Mouse (Mus musculus): ENCODE data around the gene Cfap69. TPM values are rescaled to one million over a fixed set of nuclear protein-coding genes. Genes with fewer than 3 reads are reported as not detected.

The Cfap69 gene
- polyA plus RNA-seq, 1 experiment from 2014 or later, result 5.6 TPM

DNA sequence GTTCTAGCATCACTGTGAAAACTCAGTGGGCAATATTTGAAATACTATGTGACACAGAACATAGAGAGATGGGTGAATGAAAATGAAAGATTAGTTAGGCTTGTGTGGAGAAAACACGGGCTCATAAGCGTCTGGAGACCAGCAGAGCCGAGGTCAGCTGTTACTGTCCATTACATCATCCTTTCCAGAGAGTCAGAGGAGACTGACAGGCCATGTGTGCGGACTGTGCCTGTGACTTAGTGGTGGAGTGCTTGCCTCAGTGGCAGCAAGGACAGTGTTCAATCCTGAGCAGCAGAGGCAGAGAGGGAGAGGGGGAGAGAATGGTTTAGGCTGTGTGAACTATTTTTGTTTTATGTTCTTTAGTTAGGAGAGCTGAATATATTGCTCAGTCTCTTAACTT, 45.7 kb downstream of the Cfap69 start:
- H3K27ac ChIP-seq (ENCODE audit: low read depth, low read length), result no peak overlapping the region
- H3K9me3 ChIP-seq (replicated peaks; ENCODE audit: control insufficient read depth, low read length), result no peaks in the 10 kb centered on the region
- DNase-seq (ENCODE audit: low spot score), result no peak
- H3K27me3 ChIP-seq (replicated peaks; ENCODE audit: control insufficient read depth, insufficient read depth, low read length), result no peaks in the 10 kb centered on the region
- H3K4me3 ChIP-seq (ENCODE audit: low read depth, low read length), result no peak overlapping the region
- H3K9ac ChIP-seq (ENCODE audit: low read length), result no peak overlapping the region
- ATAC-seq, result no peak
- no peaks in the 10 kb centered on the region for H3K4me1 ChIP-seq (ENCODE audit: control insufficient read depth, insufficient read depth, low read length)
- no peaks in the 10 kb centered on the region for H3K36me3 ChIP-seq (ENCODE audit: control insufficient read depth, insufficient read depth, low read length)
- H3K4me2 ChIP-seq (ENCODE audit: low read length), result no peak overlapping the region
- WGBS, result 65% methylated on average over 4 of the region's 4 CpGs

DNA sequence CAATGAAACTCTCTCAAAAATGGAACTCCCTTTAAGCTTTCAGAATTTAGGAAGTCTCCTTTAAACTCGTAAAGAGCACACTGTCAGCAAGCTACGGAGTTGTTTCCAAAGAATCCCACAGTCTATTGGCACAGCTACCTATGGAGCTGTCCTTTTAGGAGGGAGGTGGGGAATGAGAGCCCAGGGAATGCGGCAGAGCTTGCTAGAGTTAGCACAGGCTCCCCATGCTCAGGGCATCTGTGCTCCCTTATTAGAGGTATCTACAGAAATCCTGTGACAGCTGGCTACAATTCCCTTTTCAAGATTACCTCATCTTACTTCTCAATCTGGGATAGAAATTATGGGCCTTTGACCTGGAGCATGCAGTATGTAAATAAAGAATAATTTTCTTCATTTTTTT, 53.5 kb downstream of the Cfap69 start:
- no peak overlapping the region for H3K27ac ChIP-seq (ENCODE audit: low read depth, low read length)
- DNase-seq (ENCODE audit: low spot score) (no peak), ATAC-seq (no peak)
- no peaks in the 10 kb centered on the region for H3K4me1 ChIP-seq (ENCODE audit: control insufficient read depth, insufficient read depth, low read length)
- H3K9ac ChIP-seq (ENCODE audit: low read length), result no peak overlapping the region
- H3K4me3 ChIP-seq (ENCODE audit: low read depth, low read length), result no peak overlapping the region
- 50% methylated on average over 3 of the region's 3 CpGs for WGBS
- no peaks in the 10 kb centered on the region for H3K36me3 ChIP-seq (ENCODE audit: control insufficient read depth, insufficient read depth, low read length)
- no peaks in the 10 kb centered on the region for H3K9me3 ChIP-seq (replicated peaks; ENCODE audit: control insufficient read depth, low read length)
- no peaks in the 10 kb centered on the region for H3K27me3 ChIP-seq (replicated peaks; ENCODE audit: control insufficient read depth, insufficient read depth, low read length)
- no peak overlapping the region for H3K4me2 ChIP-seq (ENCODE audit: low read length)

- WGBS, result 88% methylated on average over 3 of the region's 3 CpGs
- no peak for ATAC-seq
Observed at GRCm38 (mm10) chr5:5587686-5588085, 76.4 kb downstream of the Cfap69 start.

DNA sequence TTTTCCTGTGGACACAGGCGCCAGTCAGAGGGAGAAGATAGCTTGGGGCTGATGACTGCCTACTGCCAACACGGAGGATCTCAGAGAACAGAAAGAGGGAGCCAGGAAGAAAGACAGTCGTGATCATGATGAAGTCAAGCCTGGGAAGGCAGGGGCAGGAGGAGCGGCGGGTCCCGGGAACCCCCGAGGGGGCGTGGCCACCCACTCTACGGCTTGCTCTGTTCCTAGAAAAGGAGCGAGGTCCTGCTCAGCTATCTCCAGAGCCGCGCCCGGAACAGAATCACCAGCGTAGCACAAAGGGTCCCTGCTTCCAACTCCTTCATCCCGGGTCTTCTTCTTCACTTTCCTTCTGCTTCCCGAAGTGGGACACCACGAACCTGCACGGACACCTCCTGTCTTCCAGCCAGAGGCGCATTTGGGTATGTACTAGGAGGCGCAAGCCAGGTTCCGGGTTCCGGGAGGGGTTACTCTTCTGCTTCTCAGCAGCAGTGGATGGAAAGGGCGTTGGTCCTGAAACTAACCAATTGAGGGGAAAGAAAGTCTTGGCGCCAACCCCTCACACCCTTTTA, 90.2 kb downstream of the Cfap69 start, which contains the start of gene Gm8773:
Gene Gm8773 (plus strand): TSS at position 51 of the 569 bp plus-strand sequence.
- H3K4me2 ChIP-seq (ENCODE audit: low read length), result peak within 1 kb of the TSS; percentile 81
- H3K9me3 ChIP-seq (replicated peaks; ENCODE audit: control insufficient read depth, low read length), result no peaks in the 10 kb centered on the region
- 1% methylated on average over 24 of the region's 24 CpGs for WGBS
- peak within 1 kb of the TSS; percentile 66 for H3K9ac ChIP-seq (ENCODE audit: low read length)
- H3K36me3 ChIP-seq (ENCODE audit: control insufficient read depth, insufficient read depth, low read length), result no peaks in the 10 kb centered on the region
- peak within 1 kb of the TSS; percentile 51 for H3K4me3 ChIP-seq (ENCODE audit: low read depth, low read length)
- peak; percentile 51 for DNase-seq (ENCODE audit: low spot score)
- H3K4me1 ChIP-seq (ENCODE audit: control insufficient read depth, insufficient read depth, low read length), result no peaks in the 10 kb centered on the region; the same call in 1 of the 2 replicates
- ATAC-seq, result peak; percentile 90
- H3K27me3 ChIP-seq (replicated peaks; ENCODE audit: control insufficient read depth, insufficient read depth, low read length), result 0 out of 2 replicates have a peak, but pooled peaks cover 3% of the 10 kb centered on the region
- H3K27ac ChIP-seq (ENCODE audit: low read depth, low read length), result no peak within 1 kb of the TSS

More at GRCm38 (mm10) chr5:5587686-5588085, 76.4 kb downstream of the Cfap69 start:
- DNase-seq (ENCODE audit: low spot score), result no peak
- no peak overlapping the region for H3K27ac ChIP-seq (ENCODE audit: low read depth, low read length)
- H3K4me1 ChIP-seq (ENCODE audit: control insufficient read depth, insufficient read depth, low read length), result no peaks in the 10 kb centered on the region
- H3K4me2 ChIP-seq (ENCODE audit: low read length), result no peak overlapping the region
- no peak overlapping the region for H3K9ac ChIP-seq (ENCODE audit: low read length)
- H3K36me3 ChIP-seq (ENCODE audit: control insufficient read depth, insufficient read depth, low read length), result no peaks in the 10 kb centered on the region
- no peaks in the 10 kb centered on the region for H3K27me3 ChIP-seq (replicated peaks; ENCODE audit: control insufficient read depth, insufficient read depth, low read length)
- no peak overlapping the region for H3K4me3 ChIP-seq (ENCODE audit: low read depth, low read length)
- H3K9me3 ChIP-seq (replicated peaks; ENCODE audit: control insufficient read depth, low read length), result no peaks in the 10 kb centered on the region

- 77% methylated on average over 3 of the region's 3 CpGs for WGBS
- ATAC-seq (no peak), DNase-seq (ENCODE audit: low spot score) (no peak)
- Histone ChIP-seq H3K27ac (ENCODE audit: low read depth, low read length) (no peak overlapping the region), H3K4me3 (ENCODE audit: low read depth, low read length) (no peak overlapping the region), H3K4me2 (ENCODE audit: low read length) (no peak overlapping the region), H3K9me3 (replicated peaks; ENCODE audit: control insufficient read depth, low read length) (no peaks in the 10 kb centered on the region), H3K27me3 (replicated peaks; ENCODE audit: control insufficient read depth, insufficient read depth, low read length) (no peaks in the 10 kb centered on the region), H3K36me3 (ENCODE audit: control insufficient read depth, insufficient read depth, low read length) (no peaks in the 10 kb centered on the region), H3K9ac (ENCODE audit: low read length) (no peak overlapping the region), H3K4me1 (ENCODE audit: control insufficient read depth, insufficient read depth, low read length) (peaks cover 11% of the 10 kb centered on the region; the same call in 1 of the 2 replicates)
Observed at GRCm38 (mm10) chr5:5562435-5562834, 101.6 kb downstream of the Cfap69 start.

DNA sequence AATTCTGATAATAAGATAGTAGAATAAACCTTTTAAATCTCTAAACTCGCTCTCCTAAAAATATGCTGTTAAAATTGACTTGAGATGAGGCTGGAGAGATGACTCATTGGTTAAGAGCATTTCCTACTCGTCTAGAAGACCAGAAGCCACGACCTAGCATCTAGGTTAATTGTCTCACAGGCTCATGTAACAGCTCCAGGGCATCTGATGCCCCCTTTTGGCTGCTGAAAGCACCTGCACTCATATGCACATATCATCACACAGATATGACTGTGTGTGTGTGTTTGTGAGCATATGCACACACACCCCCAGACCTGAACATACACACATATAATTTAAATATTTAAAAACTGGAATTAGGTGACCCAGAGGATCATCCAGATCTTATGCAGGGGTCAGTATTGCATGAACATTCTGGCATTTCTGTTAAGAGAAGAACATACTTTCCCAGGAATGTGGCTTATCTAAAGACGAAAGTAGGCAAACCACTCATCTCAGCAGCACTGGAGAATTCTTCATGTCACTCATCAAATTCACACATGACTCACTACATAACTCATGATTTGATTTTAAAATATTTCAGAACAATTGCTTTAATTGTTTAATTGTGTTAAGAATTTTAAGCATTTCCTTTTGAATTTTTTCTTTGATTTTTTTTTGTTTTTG, 102.9 kb downstream of the Cfap69 start:
- ATAC-seq, result no peak
- no peaks in the 10 kb centered on the region for H3K36me3 ChIP-seq (ENCODE audit: control insufficient read depth, insufficient read depth, low read length)
- H3K9me3 ChIP-seq (replicated peaks; ENCODE audit: control insufficient read depth, low read length), result no peaks in the 10 kb centered on the region
- H3K27me3 ChIP-seq (replicated peaks; ENCODE audit: control insufficient read depth, insufficient read depth, low read length), result no peaks in the 10 kb centered on the region
- H3K4me1 ChIP-seq (ENCODE audit: control insufficient read depth, insufficient read depth, low read length), result peaks cover 11% of the 10 kb centered on the region; the same call in 1 of the 2 replicates
- DNase-seq (ENCODE audit: low spot score), result no peak
- no peak overlapping the region for H3K27ac ChIP-seq (ENCODE audit: low read depth, low read length)
- H3K4me3 ChIP-seq (ENCODE audit: low read depth, low read length), result no peak overlapping the region
- H3K4me2 ChIP-seq (ENCODE audit: low read length), result no peak overlapping the region
- no peak overlapping the region for H3K9ac ChIP-seq (ENCODE audit: low read length)
- 72% methylated on average over 4 of the region's 4 CpGs for WGBS

DNA sequence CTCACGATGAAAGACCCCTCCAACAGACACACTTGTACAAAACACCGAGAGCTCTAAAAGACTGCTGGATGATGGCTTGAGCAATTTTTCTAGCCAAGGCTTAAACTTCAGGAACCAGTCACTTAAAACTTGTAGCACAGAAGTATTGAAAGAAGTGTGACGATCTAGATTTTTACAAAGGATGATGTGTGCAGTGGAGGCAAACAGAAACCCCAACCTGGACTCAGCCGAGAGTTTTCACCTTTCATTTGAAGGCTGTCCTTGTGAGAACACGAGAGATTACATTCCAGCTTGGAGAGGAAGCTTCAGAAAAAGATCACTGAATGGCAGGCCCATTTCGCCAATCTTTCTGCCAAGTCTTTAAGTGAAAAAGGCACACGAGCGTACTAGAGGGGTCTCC, 104.2 kb downstream of the Cfap69 start:
- Histone ChIP-seq H3K4me2 (ENCODE audit: low read length) (peak overlapping the region; percentile 53), H3K4me1 (ENCODE audit: control insufficient read depth, insufficient read depth, low read length) (peaks cover 11% of the 10 kb centered on the region; the same call in 1 of the 2 replicates), H3K4me3 (ENCODE audit: low read depth, low read length) (peak overlapping the region; percentile 60), H3K27ac (ENCODE audit: low read depth, low read length) (no peak overlapping the region), H3K9ac (ENCODE audit: low read length) (peak overlapping the region; percentile 75), H3K36me3 (ENCODE audit: control insufficient read depth, insufficient read depth, low read length) (peaks cover 5% of the 10 kb centered on the region), H3K27me3 (replicated peaks; ENCODE audit: control insufficient read depth, insufficient read depth, low read length) (no peaks in the 10 kb centered on the region), H3K9me3 (replicated peaks; ENCODE audit: control insufficient read depth, low read length) (no peaks in the 10 kb centered on the region)
- ATAC-seq (peak; percentile 19), DNase-seq (ENCODE audit: low spot score) (no peak)
- WGBS, result 39% methylated on average over 8 of the region's 8 CpGs

DNA sequence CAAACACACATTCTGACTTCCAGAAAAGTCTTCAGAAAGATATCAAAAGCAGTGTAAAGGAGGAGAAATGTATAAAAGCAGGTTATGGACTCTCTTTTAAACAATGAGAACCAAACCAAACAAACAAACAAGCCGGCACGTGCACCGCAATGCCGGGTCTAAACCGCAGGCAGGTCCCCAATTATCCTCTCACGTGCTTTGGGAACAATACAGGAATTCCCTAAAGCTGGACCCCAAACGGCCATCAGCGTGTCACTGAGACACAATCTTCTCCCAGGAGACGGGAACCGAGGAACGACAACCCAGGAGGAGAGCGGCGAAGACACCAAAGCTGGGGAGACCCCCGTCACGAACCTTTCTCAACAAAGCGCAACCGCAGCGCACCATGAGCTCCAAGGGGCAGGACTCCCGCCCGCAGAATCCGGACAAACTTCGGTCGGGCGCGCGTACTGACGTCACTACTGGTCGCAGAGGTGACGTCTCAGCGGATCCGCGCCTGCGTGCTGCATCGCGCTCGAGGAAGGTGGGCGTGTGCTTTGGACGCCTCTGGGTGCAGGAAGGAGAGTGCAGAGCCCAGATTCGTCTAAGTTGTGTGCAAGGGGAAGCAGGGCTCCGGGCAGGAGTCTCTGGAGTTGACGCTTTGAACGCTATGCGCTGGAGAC, 104.8 kb downstream of the Cfap69 start, which contains the start of gene Gtpbp10:
Gene Gtpbp10 (minus strand): TSS at position 460 of the 662 bp plus-strand sequence.
- Histone ChIP-seq H3K27ac (ENCODE audit: low read depth, low read length) (peak within 1 kb of the TSS; percentile 74), H3K27me3 (replicated peaks; ENCODE audit: control insufficient read depth, insufficient read depth, low read length) (no peaks in the 10 kb centered on the region), H3K4me1 (ENCODE audit: control insufficient read depth, insufficient read depth, low read length) (peaks cover 11% of the 10 kb centered on the region; the same call in 1 of the 2 replicates), H3K4me3 (ENCODE audit: low read depth, low read length) (peak within 1 kb of the TSS; percentile 60), H3K4me2 (ENCODE audit: low read length) (peak within 1 kb of the TSS; percentile 53), H3K36me3 (ENCODE audit: control insufficient read depth, insufficient read depth, low read length) (peaks cover 11% of the 10 kb centered on the region), H3K9me3 (replicated peaks; ENCODE audit: control insufficient read depth, low read length) (no peaks in the 10 kb centered on the region), H3K9ac (ENCODE audit: low read length) (peak within 1 kb of the TSS; percentile 75)
- ATAC-seq (peak; percentile 100), DNase-seq (ENCODE audit: low spot score) (peak; percentile 94)
- under 1% methylated on average over 43 of the region's 43 CpGs for WGBS

Data from forebrain, embryonic 14.5 days (tissue).